Mouse (Mus musculus) layer of hippocampus, adult 11-12 months (tissue): Measurements from ENCODE around the gene Gpsm3.
"Not testable (repeated sequence)": the region's sequence is repeated elsewhere in the genome, so short reads cannot be mapped to it uniquely, and the experiment has no call there.

Source experiments
- DNase-seq: peaks from one replicate; pipeline ENCODE4 v3.0.0; 2022; ENCODE audit warnings: low spot score

Gene Gpsm3

DNA sequence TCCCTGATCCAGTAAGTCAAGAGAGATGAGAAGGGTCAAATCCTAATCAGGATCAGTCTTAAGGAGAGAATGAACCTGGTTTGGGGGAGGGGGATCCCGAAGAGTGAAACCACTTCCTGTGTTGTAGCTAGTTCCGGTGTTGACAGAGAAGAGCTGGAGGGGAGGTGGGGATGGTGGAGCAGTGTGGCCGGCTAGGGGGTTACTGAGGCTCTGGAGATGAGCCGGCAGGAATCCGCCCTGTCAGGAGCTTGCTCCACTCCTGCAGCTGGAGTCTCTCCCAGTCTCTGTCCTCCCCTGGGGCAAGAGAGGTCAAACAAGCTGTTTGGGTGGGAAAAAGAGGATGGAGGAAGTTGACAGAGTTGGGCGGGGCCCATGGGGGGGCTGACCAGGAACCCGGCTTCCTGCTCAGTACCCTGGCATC lies at the start of gene Gpsm3:
Gene Gpsm3, plus strand, starts transcription at position 126 of the 421 bp plus-strand sequence.
- no peak for DNase-seq

GRCm38 (mm10) chr17:34543567-34543966 lies 46.0 kb upstream of the Gpsm3 start:
- DNase-seq = not testable (repeated sequence)

- no peak for DNase-seq
Observed at GRCm38 (mm10) chr17:34546797-34547196, 42.8 kb upstream of the Gpsm3 start.

- DNase-seq = no peak
Observed at GRCm38 (mm10) chr17:34547601-34548000, 42.0 kb upstream of the Gpsm3 start.

DNA sequence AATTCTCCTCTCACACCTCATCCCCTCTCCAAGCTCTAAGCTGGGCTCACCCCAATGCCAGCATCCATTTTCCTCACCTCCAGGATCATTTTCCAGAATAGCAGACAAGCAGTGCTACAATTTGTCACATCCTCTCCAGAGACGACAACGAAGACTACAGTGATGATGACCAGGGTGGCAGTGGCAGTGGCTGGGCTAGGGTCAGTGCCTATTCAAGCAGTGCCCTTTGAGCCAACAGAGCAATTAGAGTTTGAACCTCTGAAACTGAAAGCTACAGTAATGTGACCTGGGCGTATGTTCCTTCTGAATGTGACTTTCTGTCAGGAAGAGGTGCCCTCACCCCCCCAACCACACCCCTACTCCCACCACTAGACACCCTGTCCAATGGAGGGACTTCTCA lies 40.5 kb upstream of the Gpsm3 start:
- no peak for DNase-seq

GRCm38 (mm10) chr17:34549843-34550242 lies 39.8 kb upstream of the Gpsm3 start:
- DNase-seq = no peak

DNA sequence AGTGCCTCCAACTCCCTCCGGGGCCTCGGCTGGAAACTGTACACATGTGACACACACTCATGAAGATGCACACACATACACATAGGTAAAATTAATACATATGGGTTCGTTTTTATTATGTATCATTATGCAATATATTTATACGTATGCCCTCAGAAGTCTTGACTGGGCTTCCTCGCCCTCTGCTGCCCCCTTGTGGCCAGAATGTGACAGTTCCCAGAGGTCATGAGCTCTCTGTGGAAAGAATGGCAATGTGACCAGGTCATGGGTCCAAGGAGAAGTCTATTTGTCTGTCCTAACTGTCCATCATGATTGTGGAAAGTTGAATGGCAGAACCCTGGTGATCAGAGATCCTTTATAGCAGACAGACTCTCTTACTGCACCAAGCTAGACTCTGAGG lies 34.1 kb upstream of the Gpsm3 start:
- peak; percentile 81 for DNase-seq

- no peak for DNase-seq
Observed at GRCm38 (mm10) chr17:34556406-34556805, 33.2 kb upstream of the Gpsm3 start.

- no peak for DNase-seq
Observed at GRCm38 (mm10) chr17:34557411-34557810, 32.2 kb upstream of the Gpsm3 start.

GRCm38 (mm10) chr17:34559116-34559515 lies 30.5 kb upstream of the Gpsm3 start:
- no peak for DNase-seq

- no peak for DNase-seq
Observed at GRCm38 (mm10) chr17:34559895-34560294, 29.7 kb upstream of the Gpsm3 start.

DNA sequence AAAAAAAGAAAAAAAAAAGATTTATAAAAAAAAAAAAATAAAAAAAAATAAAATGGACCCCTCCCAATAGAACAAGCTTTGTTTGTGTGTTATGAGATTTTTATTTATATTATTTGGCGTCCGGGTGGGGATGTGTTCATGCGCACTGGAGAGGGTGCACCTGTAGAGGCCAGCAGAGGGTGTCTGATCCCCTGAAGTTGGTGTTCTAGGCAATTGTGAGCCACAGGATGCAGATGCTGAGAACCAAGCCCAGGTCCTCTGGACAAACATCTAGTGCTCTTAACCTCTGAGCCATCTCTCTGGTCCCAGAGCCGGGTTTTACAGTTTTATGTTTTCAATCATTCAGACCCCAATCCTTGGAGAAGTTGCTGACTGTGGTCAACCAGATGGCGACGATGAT lies 29.2 kb upstream of the Gpsm3 start:
- no peak for DNase-seq

DNA sequence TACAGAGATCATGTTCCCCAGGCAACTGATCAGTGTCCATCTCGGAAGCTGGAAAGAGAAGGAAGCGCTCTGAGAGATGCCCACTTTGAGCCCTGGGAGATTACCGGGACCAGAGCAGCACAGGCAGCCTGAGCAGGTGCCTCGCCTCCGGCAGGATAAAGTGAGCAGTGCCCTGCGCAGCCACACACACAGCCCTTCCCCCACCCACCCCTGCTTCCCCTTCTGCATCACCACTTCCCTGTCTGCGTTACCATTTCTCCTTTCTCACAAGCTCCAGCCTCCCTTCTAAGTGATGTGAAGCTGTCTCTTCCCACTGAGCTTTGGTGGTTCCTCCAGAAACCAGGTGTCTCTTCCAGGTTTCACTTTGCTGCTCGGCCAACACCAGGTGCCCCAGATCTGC lies 28.4 kb upstream of the Gpsm3 start:
- no peak for DNase-seq

GRCm38 (mm10) chr17:34562595-34562994 lies 27.0 kb upstream of the Gpsm3 start:
- no peak for DNase-seq

GRCm38 (mm10) chr17:34563354-34563753 lies 26.3 kb upstream of the Gpsm3 start:
- DNase-seq = no peak

GRCm38 (mm10) chr17:34564003-34564421 lies 25.6 kb upstream of the Gpsm3 start, which contains the start of gene Notch4:
Notch4 (plus strand) TSS chr17:34564268.
- no peak for DNase-seq

- DNase-seq = no peak
Observed at GRCm38 (mm10) chr17:34564796-34565195, 24.8 kb upstream of the Gpsm3 start.

DNA sequence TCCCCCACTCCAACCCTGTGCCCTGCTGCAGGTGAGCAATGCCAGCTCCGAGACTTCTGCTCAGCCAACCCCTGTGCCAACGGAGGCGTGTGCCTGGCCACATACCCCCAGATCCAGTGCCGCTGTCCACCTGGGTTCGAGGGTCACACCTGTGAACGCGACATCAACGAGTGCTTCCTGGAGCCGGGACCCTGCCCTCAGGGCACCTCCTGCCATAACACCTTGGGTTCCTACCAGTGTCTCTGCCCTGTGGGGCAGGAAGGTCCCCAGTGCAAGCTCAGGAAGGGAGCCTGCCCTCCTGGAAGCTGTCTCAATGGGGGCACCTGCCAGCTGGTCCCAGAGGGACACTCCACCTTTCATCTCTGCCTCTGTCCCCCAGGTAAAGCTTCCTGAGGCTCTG lies 22.3 kb upstream of the Gpsm3 start:
- DNase-seq = no peak

DNA sequence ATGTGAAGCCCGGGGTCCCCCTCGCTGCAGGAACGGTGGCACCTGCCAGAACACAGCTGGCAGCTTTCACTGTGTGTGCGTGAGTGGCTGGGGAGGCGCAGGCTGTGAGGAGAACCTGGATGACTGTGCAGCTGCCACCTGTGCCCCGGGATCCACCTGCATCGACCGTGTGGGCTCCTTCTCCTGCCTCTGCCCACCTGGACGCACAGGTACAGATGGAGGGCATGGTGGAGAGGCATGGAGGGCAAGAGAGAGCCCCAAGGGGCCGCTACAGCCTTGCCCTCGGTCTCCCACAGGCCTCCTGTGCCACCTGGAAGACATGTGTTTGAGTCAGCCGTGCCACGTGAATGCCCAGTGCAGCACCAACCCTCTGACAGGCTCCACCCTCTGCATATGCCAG lies 21.2 kb upstream of the Gpsm3 start:
- DNase-seq = no peak

GRCm38 (mm10) chr17:34569919-34570318 lies 19.7 kb upstream of the Gpsm3 start:
- no peak for DNase-seq

GRCm38 (mm10) chr17:34571875-34572274 lies 17.7 kb upstream of the Gpsm3 start:
- no peak for DNase-seq

DNA sequence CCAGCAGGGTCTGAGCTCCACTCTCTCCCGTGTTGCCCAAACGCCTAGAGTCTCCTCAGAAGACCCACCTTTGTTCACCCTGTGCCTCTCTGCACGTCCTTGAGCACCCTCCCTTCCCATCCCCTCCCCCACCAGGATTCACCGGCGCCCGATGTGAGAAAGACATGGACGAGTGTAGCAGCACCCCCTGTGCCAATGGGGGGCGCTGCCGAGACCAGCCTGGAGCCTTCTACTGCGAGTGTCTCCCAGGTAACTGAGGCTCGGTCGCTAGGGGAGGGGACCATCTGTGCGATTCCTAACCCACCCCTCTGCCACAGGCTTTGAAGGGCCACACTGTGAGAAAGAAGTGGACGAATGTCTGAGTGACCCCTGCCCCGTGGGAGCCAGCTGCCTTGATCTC lies 17.2 kb upstream of the Gpsm3 start:
- no peak for DNase-seq

GRCm38 (mm10) chr17:34576577-34576976 lies 13.0 kb upstream of the Gpsm3 start:
- no peak for DNase-seq

DNA sequence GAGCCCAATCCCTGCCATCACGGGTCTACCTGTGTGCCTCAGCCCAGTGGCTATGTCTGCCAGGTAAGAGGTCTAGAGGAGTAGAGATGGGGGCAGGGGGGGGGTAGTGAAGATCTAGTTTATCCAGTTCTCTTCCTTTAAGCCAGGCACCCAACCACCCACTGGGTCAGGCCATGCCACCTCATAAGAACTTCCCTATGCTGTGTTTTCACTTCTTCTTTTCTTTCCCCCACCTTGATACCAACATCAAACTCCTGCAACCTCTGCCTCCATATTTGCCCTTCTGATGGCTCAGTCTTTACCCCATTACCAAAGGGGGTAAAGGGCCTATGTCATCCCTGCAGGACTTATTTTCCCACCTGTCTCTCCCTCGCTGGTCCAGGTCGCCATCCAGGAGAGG lies 11.5 kb upstream of the Gpsm3 start:
- DNase-seq = no peak

GRCm38 (mm10) chr17:34582528-34582927 lies 7.1 kb upstream of the Gpsm3 start:
- no peak for DNase-seq
